Mouse (Mus musculus) common myeloid progenitor, adult 5-6 weeks (primary cell): ENCODE data around the gene Il12rb1. TPM values are rescaled to one million over a fixed set of nuclear protein-coding genes. Genes with fewer than 3 reads are reported as not detected.

Source experiments
- ATAC-seq: replicated peaks from 2 replicates; pipeline ENCODE4 v1.8.0; 2016; ENCODE audit warnings: low read depth, mild to moderate bottlenecking, moderate TSS enrichment, inconsistent platforms; ENCODE audit not compliant: poor library complexity, severe bottlenecking
- total RNA-seq: library from RNA; stranded (forward); fragments of 200-1000, 187-1606 nt; gene quantifications from 2 replicates; pipeline ENCODE4 v1.2.3, GENCODE M21; 2017

Gene Il12rb1
- total RNA-seq, 1 experiment from 2014 or later: 1.6 TPM

DNA sequence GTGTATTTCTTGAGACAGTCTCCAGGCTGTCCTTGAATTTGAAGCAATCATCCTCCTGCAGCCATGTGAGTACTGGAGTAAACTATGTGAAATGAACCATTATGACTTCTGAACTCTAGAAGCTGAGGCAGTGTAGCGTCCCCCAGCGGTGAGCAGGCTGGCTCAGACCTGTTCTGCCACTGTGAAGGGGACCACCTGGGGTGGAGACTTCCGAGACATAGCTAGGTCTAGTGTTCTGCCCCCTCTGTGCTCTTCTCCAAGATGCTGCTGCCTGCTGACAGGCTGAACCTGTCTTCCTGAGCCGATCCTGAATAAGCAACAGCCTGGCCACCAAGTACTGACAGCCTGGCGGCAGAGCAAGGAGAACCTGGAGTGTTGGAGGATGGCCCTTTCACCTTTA lies 36.9 kb downstream of the Il12rb1 start:
- ATAC-seq: no peak

DNA sequence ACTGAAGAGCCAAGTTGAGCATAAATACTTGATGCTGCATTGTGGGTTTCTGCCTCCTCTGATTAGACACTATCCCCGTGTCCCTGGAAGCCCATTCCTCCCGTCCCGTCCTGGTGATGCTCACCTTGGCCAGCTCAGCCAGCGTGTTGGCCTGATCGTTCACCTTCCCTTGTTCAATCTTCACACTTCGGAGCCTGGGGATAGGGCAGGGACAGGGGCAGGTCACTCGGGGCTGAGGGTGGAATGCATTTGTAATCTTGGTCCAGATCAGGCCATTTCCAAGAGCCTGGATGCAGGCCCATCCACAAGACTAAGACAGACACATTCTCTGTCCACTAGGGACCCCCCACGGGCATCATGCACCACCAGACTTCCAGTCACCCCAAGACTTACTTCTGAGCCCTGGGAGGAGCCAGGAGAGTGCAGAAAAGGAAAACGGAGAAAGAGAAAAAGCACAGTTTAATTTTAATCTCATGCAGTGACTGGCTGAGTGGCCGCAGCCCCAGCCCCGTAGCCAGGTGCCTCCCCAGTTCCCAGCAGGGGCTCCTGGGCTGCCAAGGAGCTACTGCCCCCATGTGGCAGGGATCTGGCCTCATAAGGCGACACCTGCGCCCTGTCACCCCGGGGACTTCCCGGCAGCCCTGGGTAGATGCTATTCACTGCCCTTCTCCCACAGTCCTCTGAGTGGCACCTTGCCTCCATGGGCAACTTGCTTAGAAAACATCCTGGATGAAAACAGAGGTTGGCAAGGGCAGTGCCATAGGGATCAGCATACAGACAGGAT lies 38.3 kb downstream of the Il12rb1 start:
- ATAC-seq: no peak

DNA sequence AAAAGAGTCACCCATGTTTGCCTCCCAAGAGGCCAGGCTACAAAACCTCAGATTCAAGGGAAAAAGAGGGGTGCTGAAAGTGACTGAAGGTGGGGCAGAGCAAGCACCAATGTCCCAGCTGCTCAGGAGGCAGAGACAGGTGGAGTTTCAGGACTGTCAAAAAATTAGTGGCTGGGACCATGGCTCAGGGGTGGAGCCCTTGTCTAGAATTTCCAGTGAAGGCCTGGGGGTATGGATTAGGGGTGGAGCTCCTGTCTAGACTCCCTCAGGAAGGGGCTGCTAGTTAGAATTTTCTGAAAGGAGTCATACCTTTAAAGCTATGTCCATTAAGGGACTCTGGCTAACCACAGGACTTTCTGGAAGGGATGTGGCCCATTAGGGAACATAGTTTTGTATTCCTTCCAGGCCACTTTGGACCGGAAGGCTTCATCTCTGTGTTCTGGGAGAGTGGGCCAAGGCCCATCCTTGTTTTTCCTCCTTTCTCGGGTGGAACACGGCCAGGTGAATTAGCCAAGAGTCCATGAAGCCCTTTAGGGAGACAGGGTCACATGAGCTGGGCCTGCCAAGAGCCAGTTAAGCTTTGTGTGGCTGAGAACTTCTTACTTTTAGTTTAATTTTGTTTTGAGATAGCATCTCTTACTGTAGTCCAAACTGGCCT lies 41.2 kb downstream of the Il12rb1 start:
- ATAC-seq: no peak

DNA sequence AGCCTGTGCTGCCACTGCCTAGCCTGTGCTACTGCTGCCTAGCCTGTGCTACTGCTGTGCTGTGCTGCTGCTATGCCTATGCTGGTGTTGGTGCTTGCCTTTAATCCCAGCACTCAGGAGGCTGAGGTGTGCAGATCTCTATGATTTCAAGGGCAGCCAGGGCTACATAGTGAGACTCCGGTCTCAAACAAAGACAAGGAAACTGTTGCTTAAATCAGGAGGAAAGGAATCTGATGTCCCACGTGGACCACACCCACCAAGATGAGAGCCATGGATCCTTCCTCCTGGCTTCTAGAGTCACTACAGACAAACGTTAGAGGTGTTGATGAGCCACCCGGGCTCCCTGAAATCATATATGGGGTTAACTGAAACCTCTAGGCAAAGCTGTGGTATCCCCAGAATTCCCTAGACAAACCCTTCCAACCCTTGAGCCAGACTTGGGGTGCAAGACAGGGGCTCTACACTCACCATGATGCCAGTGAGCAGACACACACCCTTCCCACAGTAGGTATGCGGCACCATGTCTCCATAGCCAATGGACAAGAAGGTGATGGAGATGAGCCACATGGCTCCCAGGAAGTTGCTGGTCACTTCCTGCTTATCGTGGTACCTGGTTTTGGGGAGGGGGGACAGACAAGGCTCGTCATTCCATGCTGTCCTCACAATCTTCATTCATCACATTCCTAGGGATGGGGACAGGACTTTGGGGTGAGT lies 42.0 kb downstream of the Il12rb1 start:
- no peak for ATAC-seq

DNA sequence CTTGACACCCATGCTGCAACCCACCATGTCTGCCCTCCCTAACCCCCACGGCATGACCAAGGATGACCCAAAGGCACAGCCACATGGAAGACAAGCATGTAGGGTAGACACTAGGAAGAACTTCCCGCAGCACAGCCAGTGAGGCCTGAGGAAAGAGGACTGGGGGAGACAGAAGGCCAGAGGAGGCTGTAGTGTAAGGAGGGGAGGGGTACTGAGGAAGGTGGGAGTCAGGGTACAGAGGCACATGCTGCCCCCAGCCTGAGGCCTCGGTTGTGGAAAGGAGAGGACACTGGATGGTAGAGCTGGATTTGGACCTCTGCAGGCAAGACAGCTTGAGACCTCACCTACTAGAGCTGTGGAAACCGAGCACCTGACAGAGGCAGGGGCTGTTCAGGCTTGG lies 42.7 kb downstream of the Il12rb1 start:
- ATAC-seq: no peak

DNA sequence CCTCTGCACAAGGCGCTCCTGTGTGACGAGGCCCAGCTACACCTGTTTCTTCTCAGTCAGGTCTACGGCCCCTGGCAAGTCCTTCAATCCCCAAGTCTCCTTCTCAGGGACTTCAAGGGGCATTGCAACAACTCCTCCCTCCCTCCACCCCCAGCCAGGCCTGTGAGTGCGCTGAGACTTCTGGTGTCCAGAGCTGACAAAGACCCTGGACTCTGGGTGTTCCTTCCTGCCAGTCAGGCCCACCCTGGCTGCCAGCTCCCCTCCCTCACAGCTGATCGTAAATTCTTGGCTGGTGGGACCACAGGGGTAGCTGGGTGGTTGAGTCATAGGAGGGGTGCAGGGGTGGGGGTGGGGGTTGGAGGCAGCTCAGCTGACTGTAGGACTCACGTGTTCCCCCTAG lies 43.6 kb downstream of the Il12rb1 start:
- ATAC-seq: no peak

DNA sequence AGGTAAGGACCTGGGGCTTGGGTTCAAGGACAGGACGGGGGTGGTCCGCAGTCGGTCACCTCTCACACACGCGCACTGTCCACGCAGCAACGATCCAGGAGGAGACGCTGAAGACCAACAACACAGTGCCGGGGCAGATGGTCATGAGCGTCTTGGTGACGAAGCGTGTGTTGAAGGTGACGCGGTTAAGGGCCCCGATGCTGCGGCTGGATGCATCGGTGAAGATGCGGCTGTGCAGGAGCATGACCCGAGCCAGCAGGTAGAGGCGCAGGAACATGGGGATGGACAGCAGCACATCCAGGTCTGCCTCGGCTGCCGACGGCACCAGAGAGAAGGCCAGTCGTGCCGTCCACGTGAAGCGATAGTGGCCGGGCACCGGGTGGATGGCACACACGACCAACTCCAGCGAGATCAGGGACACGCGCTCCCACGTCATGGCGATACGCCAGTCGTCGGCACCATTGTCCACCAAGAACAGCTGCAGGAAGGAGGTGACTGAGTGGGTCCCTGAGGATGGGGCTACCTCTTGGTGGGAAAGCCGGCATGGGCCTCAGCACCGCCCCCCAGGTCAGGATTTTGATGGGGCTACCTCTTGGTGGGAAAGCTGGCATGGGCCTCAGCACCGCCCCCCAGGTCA lies 44.5 kb downstream of the Il12rb1 start:
- no peak for ATAC-seq

DNA sequence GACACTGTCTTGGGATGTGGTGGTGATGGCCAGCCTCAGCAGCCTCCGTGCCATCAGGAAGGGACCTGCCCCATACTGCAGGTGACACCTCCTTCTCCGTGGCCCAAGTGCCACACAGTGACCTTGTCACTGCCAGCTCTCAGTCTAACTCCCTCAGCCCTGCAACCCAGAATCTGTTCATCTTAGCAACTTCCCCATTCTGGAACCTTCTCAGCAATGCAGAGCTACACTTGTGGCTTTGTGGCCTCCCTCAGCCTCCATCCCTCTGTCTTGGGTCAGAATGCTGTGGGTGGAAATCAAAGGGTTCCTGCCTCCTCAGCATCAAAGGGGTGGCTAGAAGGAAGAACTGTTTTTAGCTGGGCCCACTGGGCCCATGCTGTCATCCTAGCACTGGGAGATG lies 45.6 kb downstream of the Il12rb1 start:
- ATAC-seq: peak; percentile 91

DNA sequence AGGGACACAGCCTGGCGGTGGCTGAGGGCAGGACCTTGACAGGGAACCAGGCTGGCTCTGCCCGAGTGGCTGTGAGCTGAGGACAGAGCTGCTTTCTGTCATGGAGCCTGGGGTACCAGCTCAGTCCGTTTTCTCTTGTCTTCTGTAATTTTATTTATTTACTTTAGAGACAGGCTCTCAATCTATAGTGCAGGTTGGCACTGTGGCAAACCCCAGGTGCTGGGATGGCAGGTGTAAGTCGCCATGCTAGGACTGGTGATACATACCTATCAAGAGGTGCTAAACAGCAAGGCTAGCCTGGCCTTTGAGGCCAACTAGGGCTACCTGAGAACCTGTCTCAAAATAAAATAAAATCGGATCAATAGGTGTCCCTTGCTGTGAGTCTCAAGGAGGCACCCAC lies 47.8 kb downstream of the Il12rb1 start:
- no peak for ATAC-seq

DNA sequence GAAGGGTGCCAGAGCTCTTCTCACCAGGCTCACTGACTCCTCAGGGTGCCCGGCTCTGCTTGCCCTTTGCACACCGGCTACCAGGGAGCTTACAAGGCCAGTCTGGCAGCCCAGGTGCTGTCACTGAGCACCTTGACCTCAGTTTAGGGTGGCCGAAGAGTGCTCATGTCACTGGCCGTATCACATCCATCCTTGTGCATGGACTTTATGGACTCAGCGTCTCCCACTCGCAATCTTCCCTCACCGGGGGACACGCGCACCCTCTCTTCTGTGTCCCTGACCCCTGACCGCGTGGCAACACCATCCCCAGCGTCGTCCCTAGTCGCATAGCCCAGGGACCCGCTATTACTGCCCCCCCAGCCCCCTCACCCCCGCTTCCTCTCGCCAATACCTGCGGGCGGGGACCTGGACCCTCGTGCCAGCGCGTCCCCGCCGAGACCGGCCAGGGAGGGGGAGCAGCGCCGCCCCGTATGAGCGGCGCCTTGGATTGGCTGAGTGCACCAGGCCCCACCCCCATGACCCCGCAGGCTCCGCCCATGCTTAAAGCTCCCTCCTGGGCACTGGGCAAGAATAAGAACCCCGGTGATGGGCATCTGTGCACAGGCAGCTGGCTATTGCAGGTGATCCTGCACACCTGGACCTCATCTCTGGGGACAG lies 48.4 kb downstream of the Il12rb1 start:
- peak; percentile 51 for ATAC-seq

DNA sequence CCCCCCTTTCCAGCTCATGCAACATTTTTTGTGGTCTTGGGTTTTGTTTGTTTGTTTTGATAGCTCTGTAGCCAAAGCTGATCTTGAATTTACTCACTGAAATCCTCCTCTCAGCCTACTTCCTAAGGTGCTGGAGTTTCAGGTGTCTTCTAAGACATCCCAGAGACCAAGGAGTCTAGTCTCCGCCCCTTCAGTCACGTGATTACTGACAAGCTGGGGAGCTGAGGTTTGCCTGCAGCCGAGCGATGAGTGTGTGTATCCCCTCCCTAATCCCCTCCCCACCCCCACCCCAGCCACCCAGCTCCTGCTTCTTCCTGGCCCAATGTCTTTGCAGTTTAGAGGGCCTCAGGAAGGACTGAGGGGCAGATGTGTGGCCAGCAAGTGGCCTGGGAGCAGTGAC lies 49.3 kb downstream of the Il12rb1 start:
- ATAC-seq: no peak

- 0 out of 2 replicates have a peak, but pooled peaks have one; percentile 19 for ATAC-seq
These were observed 54.8 kb downstream of the Il12rb1 start, which contains the start of gene Kcnn1 for GRCm38 (mm10) chr8:70862824-70863641. Gene Kcnn1 (minus strand): TSS chr8:70863258.

DNA sequence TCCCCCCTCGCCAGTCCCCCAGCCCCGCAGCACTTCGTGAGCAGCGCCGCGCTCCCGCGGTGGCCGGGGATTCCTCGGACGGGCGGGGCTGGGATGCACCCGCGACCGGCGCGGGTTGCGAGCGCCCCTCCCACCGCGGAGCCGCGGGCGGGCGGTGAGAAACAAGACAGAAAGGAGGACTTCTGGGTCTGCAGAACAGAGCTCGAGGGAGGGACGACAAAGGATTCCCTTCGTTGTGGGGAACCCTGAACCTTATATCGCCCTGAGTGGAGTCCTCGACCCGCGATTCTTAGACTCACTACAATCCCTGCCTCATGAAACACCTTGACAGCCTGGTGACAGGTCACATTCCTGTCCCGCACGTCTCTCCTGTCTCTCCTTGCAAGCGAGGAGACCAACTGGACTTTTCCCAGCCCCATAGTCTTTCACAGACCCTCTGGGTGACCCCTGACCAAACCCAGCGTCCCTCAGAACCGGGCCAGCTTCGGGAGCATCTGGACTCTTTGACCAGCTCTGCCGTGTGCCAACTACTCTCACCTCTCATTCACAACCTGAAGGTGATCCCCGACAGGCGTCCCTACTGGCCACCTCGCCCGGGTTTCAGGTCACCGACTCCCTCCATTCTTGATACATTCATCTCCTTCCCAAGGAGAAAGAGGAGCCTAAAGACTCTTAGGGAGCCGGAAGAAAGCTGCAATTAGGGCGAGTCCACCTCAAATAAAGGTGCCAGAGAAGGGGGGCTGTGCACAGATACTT lies 55.9 kb downstream of the Il12rb1 start:
- no peak for ATAC-seq

DNA sequence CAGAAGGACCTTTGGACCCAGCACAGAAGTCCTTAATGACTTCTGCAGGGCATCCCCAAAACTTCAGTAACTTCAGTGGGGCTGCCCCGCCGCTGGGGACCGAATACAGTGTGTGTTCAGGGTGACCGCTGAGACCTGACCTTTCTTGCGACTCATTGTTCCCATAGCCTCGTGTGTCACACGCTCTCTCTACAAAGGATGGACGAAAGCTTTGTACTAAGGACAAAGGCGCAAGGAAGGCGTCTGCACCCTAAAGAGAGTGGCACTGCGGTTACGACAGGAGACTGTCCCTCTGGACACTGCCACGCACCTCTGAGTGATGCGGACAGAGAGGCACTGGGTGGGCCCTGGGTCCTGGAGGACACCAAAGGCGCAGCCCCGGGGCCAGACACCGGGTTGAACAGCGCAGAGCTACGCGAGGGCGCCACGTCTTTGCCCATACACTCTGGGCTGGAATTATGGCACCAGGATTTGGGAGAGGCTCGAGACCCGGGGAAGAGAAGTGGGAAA lies 56.5 kb downstream of the Il12rb1 start:
- ATAC-seq: no peak

GRCm38 (mm10) chr8:70865350-70866000 lies 57.2 kb downstream of the Il12rb1 start:
- peak; percentile 71 for ATAC-seq

DNA sequence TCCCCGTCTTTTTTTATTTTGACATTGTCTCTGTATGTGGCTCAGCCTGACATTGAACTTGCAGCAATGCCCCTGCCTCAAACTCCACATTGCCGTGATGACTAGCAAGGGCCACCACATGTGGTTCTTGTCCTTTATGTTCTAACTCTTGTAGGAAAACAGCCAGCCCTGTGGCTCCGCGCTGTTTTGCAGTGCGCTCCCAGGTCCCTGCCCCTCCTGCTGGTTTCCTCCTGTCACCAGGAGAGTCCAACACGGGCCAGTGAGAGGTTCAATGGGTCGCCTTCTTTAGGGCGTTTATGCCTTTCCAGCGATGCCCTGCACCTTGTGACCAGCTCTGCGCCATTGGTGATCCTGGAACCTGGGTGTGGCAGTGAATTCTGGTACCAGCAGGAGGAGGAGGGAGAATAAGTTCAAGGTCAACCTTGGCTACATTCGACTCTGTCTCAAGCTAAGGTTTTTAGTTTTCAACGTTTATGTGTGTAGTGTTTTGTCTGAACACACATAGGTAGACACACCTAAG lies 57.8 kb downstream of the Il12rb1 start:
- ATAC-seq: no peak

- ATAC-seq: no peak
These were observed 58.3 kb downstream of the Il12rb1 start for GRCm38 (mm10) chr8:70866566-70866965.
